Mouse (Mus musculus): ENCODE data around the gene Abcg8.

Gene Abcg8

GRCm38 (mm10) chr17:84714930-84715329 lies 38.8 kb downstream of the Abcg8 start:
- no peak for DNase-seq

GRCm38 (mm10) chr17:84716252-84716872 lies 40.3 kb downstream of the Abcg8 start:
- DNase-seq = no peak

GRCm38 (mm10) chr17:84717416-84717815 lies 41.3 kb downstream of the Abcg8 start:
- no peak for DNase-seq

- DNase-seq = no peak
Measured at GRCm38 (mm10) chr17:84719105-84719504, 43.0 kb downstream of the Abcg8 start.

GRCm38 (mm10) chr17:84724028-84724427 lies 47.9 kb downstream of the Abcg8 start:
- no peak for DNase-seq

GRCm38 (mm10) chr17:84725163-84725562 lies 49.1 kb downstream of the Abcg8 start:
- DNase-seq = no peak

- no peak for DNase-seq
Measured at GRCm38 (mm10) chr17:84728201-84728911, 52.3 kb downstream of the Abcg8 start.

- DNase-seq = no peak
Measured at GRCm38 (mm10) chr17:84729140-84729539, 53.0 kb downstream of the Abcg8 start.

- DNase-seq = no peak
Measured at GRCm38 (mm10) chr17:84731361-84731760, 55.3 kb downstream of the Abcg8 start.

- no peak for DNase-seq
Measured at GRCm38 (mm10) chr17:84732612-84733011, 56.5 kb downstream of the Abcg8 start.

- DNase-seq = no peak
Measured at GRCm38 (mm10) chr17:84736719-84737118, 60.6 kb downstream of the Abcg8 start.

GRCm38 (mm10) chr17:84738073-84738797 lies 62.1 kb downstream of the Abcg8 start:
- no peak for DNase-seq

- DNase-seq = no peak
Measured at GRCm38 (mm10) chr17:84744256-84744655, 68.2 kb downstream of the Abcg8 start.

GRCm38 (mm10) chr17:84745001-84745400 lies 68.9 kb downstream of the Abcg8 start:
- DNase-seq = no peak

GRCm38 (mm10) chr17:84747212-84747611 lies 71.1 kb downstream of the Abcg8 start:
- DNase-seq = no peak

GRCm38 (mm10) chr17:84748152-84748682 lies 72.1 kb downstream of the Abcg8 start:
- DNase-seq = no peak

GRCm38 (mm10) chr17:84749297-84749696 lies 73.2 kb downstream of the Abcg8 start:
- no peak for DNase-seq

Measured in thymus, adult 18-20 months (tissue).